Mouse (Mus musculus) forebrain, embryonic 10.5 days (tissue): Measurements from ENCODE around the gene Gpr176. TPM values are rescaled to one million over a fixed set of nuclear protein-coding genes. Genes with fewer than 3 reads are reported as not detected.

Source experiments
- DNase-seq: peaks from one replicate; pipeline ENCODE4 v3.0.0-alpha.2; 2017; ENCODE audit warnings: low spot score; ENCODE audit errors: extremely low spot score
- H3K27ac ChIP-seq: fragments of 300-500 bp; sonication (generic); 2 replicates; pipeline ENCODE4 v1.5.1; 2016; ENCODE audit warnings: mild to moderate bottlenecking
- H3K27me3 ChIP-seq: fragments of 300-500 bp; sonication (generic); 2 replicates; pipeline ENCODE4 v1.6.1; 2016; ENCODE audit warnings: mild to moderate bottlenecking; ENCODE audit not compliant: poor library complexity, severe bottlenecking
- H3K36me3 ChIP-seq: fragments of 300-500 bp; sonication (generic); replicated peaks from 2 replicates; pipeline ENCODE4 v1.6.1; 2016; ENCODE audit warnings: mild to moderate bottlenecking, moderate library complexity
- H3K4me1 ChIP-seq: fragments of 300-500 bp; sonication (generic); 2 replicates; pipeline ENCODE4 v1.6.1; 2016
- H3K4me3 ChIP-seq: fragments of 300-500 bp; sonication (generic); 2 replicates; pipeline ENCODE4 v1.5.1; 2016; ENCODE audit warnings: mild to moderate bottlenecking, moderate library complexity
- H3K9me3 ChIP-seq: fragments of 300-500 bp; sonication (generic); 2 replicates; pipeline ENCODE4 v1.6.1; 2016; ENCODE audit warnings: mild to moderate bottlenecking, moderate library complexity
- WGBS: fragments of 180-500 bp; shearing (Covaris S2); methylation state at CpG from one replicate; pipeline ENCODE4 v1.1.7; 2016; 5-methylcytosine and 5-hydroxymethylcytosine counted together
- microRNA-seq: library from miRNA; unstranded; fragments of <30 nt; microRNA quantifications from one replicate; pipeline ENCODE4, GENCODE M21; 2017
- polyA plus RNA-seq: library from polyadenylated mRNA; unstranded; fragments of >200 nt; fragmentation: Nextera tagmentation; extraction: Ambion mirVana; gene quantifications from 2 replicates; pipeline ENCODE4 v1.2.1, GENCODE M21; 2016

The Gpr176 gene
- polyA plus RNA-seq, 1 experiment from 2014 or later, result 0.17 TPM

DNA sequence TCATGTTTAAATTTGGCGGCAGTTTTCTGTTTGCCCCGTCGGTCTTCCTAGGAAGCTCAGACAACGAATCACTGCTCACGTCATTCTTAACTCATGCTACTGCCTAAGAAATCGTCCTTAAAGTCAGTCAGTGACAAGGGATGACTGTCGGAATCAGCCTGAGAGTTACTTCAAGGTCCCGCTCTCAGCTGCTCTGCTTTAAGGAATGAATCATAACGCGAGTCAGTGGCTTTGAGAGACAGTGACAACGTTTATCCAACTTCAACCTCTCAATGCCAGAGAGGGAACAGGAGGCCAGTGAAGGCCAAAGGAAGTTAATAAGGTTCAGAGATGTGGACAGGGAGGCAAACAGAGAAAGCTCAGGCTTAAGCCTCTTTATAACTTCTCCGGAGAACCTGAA lies 124.3 kb downstream of the Gpr176 start:
- Histone ChIP-seq H3K36me3 (no peaks in the 10 kb centered on the region), H3K27ac (no peak overlapping the region), H3K9me3 (no peaks in the 10 kb centered on the region), H3K27me3 (no peaks in the 10 kb centered on the region), H3K4me3 (no peak overlapping the region), H3K4me1 (no peaks in the 10 kb centered on the region)
- DNase-seq, result no peak
- 84% methylated on average over 12 of the region's 12 CpGs for WGBS

GRCm38 (mm10) chr2:118248016-118248415 lies 125.2 kb downstream of the Gpr176 start:
- no peak for DNase-seq
- 79% methylated on average over 2 of the region's 2 CpGs for WGBS
- H3K4me1 ChIP-seq, result no peaks in the 10 kb centered on the region
- H3K9me3 ChIP-seq, result no peaks in the 10 kb centered on the region
- no peaks in the 10 kb centered on the region for H3K36me3 ChIP-seq
- no peaks in the 10 kb centered on the region for H3K27me3 ChIP-seq
- H3K4me3 ChIP-seq, result no peak overlapping the region
- no peak overlapping the region for H3K27ac ChIP-seq

- Histone ChIP-seq H3K27ac (no peak overlapping the region), H3K9me3 (no peaks in the 10 kb centered on the region), H3K36me3 (no peaks in the 10 kb centered on the region), H3K27me3 (no peaks in the 10 kb centered on the region), H3K4me1 (no peaks in the 10 kb centered on the region), H3K4me3 (no peak overlapping the region)
- WGBS, result 12% methylated on average over 10 of the region's 10 CpGs
- DNase-seq, result peak; percentile 74
These were observed 127.3 kb downstream of the Gpr176 start for GRCm38 (mm10) chr2:118245914-118246313.

- whole genome bisulfite sequencing, result 83% methylated on average over 7 of the region's 7 CpGs
- Histone ChIP-seq H3K9me3 (no peaks in the 10 kb centered on the region), H3K27ac (no peak overlapping the region), H3K27me3 (no peaks in the 10 kb centered on the region), H3K36me3 (no peaks in the 10 kb centered on the region), H3K4me1 (peaks cover 6% of the 10 kb centered on the region; the same call in 1 of the 2 replicates), H3K4me3 (no peak overlapping the region)
- no peak for DNase-seq
These were observed 137.0 kb downstream of the Gpr176 start for GRCm38 (mm10) chr2:118236196-118236595.

DNA sequence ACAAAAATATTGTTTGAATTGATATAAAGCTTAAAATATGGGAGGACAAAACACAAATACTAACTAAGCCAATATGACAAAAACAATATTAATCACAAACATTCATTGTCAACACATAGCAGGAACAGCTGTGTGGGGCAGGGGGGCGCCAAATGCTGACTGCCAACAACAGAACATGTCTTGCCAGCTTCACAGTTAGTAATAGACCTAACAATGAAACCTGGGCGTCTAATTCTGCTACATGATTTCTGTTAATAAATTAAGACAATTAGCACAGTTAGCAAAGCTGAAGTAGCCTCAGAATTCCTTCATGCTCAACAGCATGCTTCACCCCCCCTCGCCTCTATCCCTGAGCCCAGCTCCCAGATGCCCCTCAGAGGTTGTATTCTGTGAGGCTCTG lies 137.6 kb downstream of the Gpr176 start:
- Histone ChIP-seq H3K36me3 (no peaks in the 10 kb centered on the region), H3K4me1 (peaks cover 6% of the 10 kb centered on the region; the same call in 1 of the 2 replicates), H3K27ac (no peak overlapping the region), H3K27me3 (no peaks in the 10 kb centered on the region), H3K4me3 (no peak overlapping the region), H3K9me3 (no peaks in the 10 kb centered on the region)
- no peak for DNase-seq
- WGBS, result 86% methylated on average over 3 of the region's 3 CpGs

DNA sequence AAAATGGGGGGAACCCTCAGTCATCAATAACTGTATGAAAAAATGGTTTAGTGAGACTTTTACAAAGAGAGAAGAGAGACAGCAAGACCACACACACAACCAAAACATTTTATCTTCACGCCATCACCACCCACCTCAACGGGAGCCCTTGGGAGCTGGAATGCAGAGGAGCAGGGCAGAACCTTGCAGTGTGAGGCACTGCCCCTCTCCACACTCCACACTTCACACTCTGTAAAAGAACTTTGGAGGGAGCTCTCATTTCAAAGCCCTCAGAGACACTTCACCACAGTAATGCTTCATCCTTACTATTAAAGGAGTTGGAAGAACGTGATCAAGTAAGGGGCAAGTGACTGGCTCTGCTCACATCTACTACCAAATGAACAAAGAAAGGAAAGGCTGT lies 142.7 kb downstream of the Gpr176 start:
- Histone ChIP-seq H3K9me3 (no peaks in the 10 kb centered on the region), H3K4me3 (no peak overlapping the region), H3K27me3 (no peaks in the 10 kb centered on the region), H3K36me3 (no peaks in the 10 kb centered on the region), H3K27ac (no peak overlapping the region), H3K4me1 (no peaks in the 10 kb centered on the region)
- WGBS, result 80% methylated on average over 3 of the region's 3 CpGs
- no peak for DNase-seq

- Histone ChIP-seq H3K36me3 (no peaks in the 10 kb centered on the region), H3K27ac (no peak overlapping the region), H3K4me3 (no peak overlapping the region), H3K27me3 (no peaks in the 10 kb centered on the region), H3K9me3 (no peaks in the 10 kb centered on the region), H3K4me1 (no peaks in the 10 kb centered on the region)
- 97% methylated on average over 4 of the region's 4 CpGs for WGBS
- no peak for DNase-seq
These were observed 144.6 kb downstream of the Gpr176 start for GRCm38 (mm10) chr2:118228486-118229079.

Small RNA genes lying within 50 kb of the gene (microRNA-seq; reads per million reads assigned to microRNA genes)
- not detected for gene Gm22800

Other genes starting within 250 kb of the Gpr176 start
- 2.4 and 2.5 TPM in 2 replicates for gene Fsip1, start 116.5 kb downstream of the Gpr176 start, polyA plus RNA-seq
- gene Eif2ak4, start 15.2 kb upstream of the Gpr176 start, polyA plus RNA-seq, result 14.0 and 14.2 TPM in 2 replicates
- 238 and 240 TPM in 2 replicates for gene Srp14, start 106.3 kb upstream of the Gpr176 start, polyA plus RNA-seq
- 3.8 and 4.5 TPM in 2 replicates for gene Bmf, start 176.3 kb upstream of the Gpr176 start, polyA plus RNA-seq
- gene Bub1b, start 224.8 kb upstream of the Gpr176 start, polyA plus RNA-seq, result 168 and 179 TPM in 2 replicates